Mouse (Mus musculus): ENCODE results near the gene Ddx39b. TPM values are rescaled to one million over a fixed set of nuclear protein-coding genes. Genes with fewer than 3 reads are reported as not detected.

Ddx39b gene
- polyA plus RNA-seq, 1 experiment from 2014 or later: 340 TPM

DNA sequence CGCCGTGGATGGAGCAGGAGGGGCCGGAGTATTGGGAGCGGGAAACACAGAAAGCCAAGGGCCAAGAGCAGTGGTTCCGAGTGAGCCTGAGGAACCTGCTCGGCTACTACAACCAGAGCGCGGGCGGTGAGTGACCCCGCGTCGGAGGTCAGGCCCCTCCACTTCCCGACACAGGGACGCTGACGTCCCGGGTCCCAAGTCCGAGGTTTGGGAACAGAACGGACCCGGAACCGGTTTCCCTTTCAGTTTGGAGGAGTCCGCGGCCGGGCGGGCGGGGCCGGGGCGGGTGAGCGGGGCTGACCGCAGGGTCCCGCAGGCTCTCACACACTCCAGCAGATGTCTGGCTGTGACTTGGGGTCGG lies 22.0 kb downstream of the Ddx39b start:
- H3K27me3 ChIP-seq (ENCODE audit: control insufficient read depth, insufficient read depth, low read length): no peaks in the 10 kb centered on the region; the same call in 1 of the 2 replicates
- H3K9me3 ChIP-seq (replicated peaks; ENCODE audit: control insufficient read depth, low read length): no peaks in the 10 kb centered on the region
- peak overlapping the region; percentile 73 for H3K4me3 ChIP-seq (replicated peaks; ENCODE audit: low read length)
- H3K4me1 ChIP-seq (ENCODE audit: control insufficient read depth, insufficient read depth, low read length): no peaks in the 10 kb centered on the region
- peak; percentile 18; the same call in 1 of the 2 replicates for ATAC-seq (ENCODE audit: insufficient read depth, low FRiP score)
- WGBS: under 1% methylated on average over 31 of the region's 31 CpGs
- H3K27ac ChIP-seq (ENCODE audit: low read length): no peak overlapping the region
- peak overlapping the region; percentile 98 for H3K4me2 ChIP-seq (ENCODE audit: low read depth, low read length)
- no peaks in the 10 kb centered on the region for H3K36me3 ChIP-seq (ENCODE audit: control insufficient read depth, insufficient read depth, low read length)
- peak overlapping the region; percentile 80 for H3K9ac ChIP-seq (ENCODE audit: low read length)

DNA sequence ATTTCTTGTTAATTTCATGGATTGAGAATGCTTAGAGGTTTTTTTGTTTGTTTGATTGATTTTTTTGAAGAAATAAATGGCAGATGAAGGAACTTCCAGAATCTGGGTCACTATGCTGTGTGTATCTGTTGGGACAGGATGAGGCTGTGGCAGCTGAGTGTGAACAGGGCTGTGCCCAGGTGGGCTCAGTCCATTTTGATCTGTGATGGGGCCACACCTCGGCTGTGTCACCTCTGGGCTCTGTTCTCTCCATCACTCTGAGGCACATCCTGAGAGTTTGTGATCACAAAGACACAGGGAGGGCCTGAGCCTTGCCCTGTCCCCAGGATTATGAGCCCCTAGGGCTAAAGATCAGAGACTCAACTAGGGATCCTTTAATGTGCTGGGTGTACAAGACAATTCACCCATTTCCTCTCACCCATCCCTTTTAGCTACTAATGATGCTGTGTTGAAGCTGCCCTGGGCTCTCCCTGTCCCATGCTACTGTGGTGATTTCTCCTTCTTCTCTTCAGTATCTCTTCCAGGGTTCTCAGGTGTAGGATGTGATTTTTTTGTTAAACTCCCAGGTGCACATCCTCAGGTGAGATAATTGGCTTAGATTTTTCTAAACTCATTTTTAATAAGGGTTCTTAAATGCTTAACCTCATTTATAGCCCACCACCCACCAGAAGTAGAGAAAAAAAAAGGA lies 26.0 kb downstream of the Ddx39b start:
- Histone ChIP-seq H3K27ac (ENCODE audit: low read length) (no peak overlapping the region), H3K4me2 (ENCODE audit: low read depth, low read length) (no peak overlapping the region), H3K4me3 (replicated peaks; ENCODE audit: low read length) (no peak overlapping the region), H3K36me3 (ENCODE audit: control insufficient read depth, insufficient read depth, low read length) (no peaks in the 10 kb centered on the region), H3K4me1 (ENCODE audit: control insufficient read depth, insufficient read depth, low read length) (no peaks in the 10 kb centered on the region), H3K27me3 (ENCODE audit: control insufficient read depth, insufficient read depth, low read length) (no peaks in the 10 kb centered on the region), H3K9ac (ENCODE audit: low read length) (no peak overlapping the region), H3K9me3 (replicated peaks; ENCODE audit: control insufficient read depth, low read length) (no peaks in the 10 kb centered on the region)
- 65% methylated on average over 1 of the region's 1 CpGs for WGBS
- ATAC-seq (ENCODE audit: insufficient read depth, low FRiP score): no peak

DNA sequence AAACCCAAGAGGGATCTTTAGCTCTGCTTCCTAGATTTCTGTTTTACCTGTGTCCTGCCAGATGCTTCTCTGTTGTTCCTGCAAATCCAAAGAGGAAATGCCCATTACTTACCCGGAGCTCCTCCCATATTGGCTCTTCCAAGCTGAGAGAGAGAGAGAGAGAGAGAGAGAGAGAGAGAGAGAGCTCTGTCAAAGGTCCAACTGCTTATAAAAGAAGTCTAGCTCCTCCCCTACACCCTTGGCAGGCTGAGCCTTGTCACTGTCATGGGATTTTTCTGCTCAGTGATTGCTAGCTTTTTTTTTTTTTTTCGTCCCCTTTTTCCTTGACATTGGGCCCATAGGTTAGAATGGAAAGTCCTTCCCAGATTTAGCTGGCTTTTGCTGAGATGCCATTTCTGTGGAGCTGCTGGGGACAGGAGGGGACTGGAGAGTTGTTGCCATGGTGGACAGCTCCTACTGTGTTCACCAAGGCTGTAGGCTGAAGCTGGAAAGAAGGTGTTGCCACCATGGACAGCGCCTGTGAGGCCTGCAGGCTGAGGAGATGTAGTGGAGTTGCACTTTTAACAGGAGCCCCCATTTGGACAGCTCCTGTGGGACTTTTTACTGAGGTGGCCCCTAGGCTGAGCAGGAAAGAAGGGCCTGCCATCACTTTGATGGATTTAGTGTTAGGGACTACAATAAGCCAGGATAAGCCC lies 28.3 kb downstream of the Ddx39b start:
- Histone ChIP-seq H3K4me3 (replicated peaks; ENCODE audit: low read length) (no peak overlapping the region), H3K36me3 (ENCODE audit: control insufficient read depth, insufficient read depth, low read length) (no peaks in the 10 kb centered on the region), H3K4me2 (ENCODE audit: low read depth, low read length) (no peak overlapping the region), H3K9ac (ENCODE audit: low read length) (no peak overlapping the region), H3K27ac (ENCODE audit: low read length) (no peak overlapping the region), H3K27me3 (ENCODE audit: control insufficient read depth, insufficient read depth, low read length) (no peaks in the 10 kb centered on the region), H3K9me3 (replicated peaks; ENCODE audit: control insufficient read depth, low read length) (no peaks in the 10 kb centered on the region), H3K4me1 (ENCODE audit: control insufficient read depth, insufficient read depth, low read length) (no peaks in the 10 kb centered on the region)
- 36% methylated on average over 3 of the region's 3 CpGs for WGBS
- peak; percentile 50; the same call in 1 of the 2 replicates for ATAC-seq (ENCODE audit: insufficient read depth, low FRiP score)

GRCm38 (mm10) chr17:35272249-35272648 lies 30.7 kb downstream of the Ddx39b start:
- no peak for ATAC-seq (ENCODE audit: insufficient read depth, low FRiP score)
- H3K27ac ChIP-seq (ENCODE audit: low read length): no peak overlapping the region
- no peaks in the 10 kb centered on the region for H3K9me3 ChIP-seq (replicated peaks; ENCODE audit: control insufficient read depth, low read length)
- H3K4me3 ChIP-seq (replicated peaks; ENCODE audit: low read length): no peak overlapping the region
- H3K9ac ChIP-seq (ENCODE audit: low read length): no peak overlapping the region
- no peaks in the 10 kb centered on the region for H3K36me3 ChIP-seq (ENCODE audit: control insufficient read depth, insufficient read depth, low read length)
- 76% methylated on average over 3 of the region's 3 CpGs for WGBS
- no peaks in the 10 kb centered on the region for H3K4me1 ChIP-seq (ENCODE audit: control insufficient read depth, insufficient read depth, low read length)
- H3K4me2 ChIP-seq (ENCODE audit: low read depth, low read length): no peak overlapping the region
- H3K27me3 ChIP-seq (ENCODE audit: control insufficient read depth, insufficient read depth, low read length): no peaks in the 10 kb centered on the region

DNA sequence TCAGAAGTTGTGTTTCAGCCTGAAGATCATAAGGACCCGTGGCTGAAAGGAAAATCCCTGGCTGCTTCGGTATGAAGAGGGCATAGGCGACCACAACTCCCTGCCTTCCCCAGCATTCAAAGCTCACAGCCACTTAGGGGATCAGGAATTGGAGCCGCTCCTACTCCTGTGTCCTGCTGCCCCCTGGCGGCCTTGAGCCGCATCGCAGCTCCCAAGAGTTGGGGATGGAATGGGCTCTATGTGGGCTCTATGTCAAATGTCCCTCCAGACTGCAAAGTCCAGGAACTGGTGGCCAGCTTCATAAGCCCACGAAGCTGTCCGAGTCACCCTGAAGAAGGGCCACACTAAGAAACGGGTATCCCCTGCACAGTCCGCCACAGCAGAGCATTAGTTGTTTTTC lies 33.2 kb downstream of the Ddx39b start:
- Histone ChIP-seq H3K4me1 (ENCODE audit: control insufficient read depth, insufficient read depth, low read length) (no peaks in the 10 kb centered on the region), H3K27ac (ENCODE audit: low read length) (no peak overlapping the region), H3K27me3 (ENCODE audit: control insufficient read depth, insufficient read depth, low read length) (no peaks in the 10 kb centered on the region), H3K9me3 (replicated peaks; ENCODE audit: control insufficient read depth, low read length) (no peaks in the 10 kb centered on the region), H3K4me3 (replicated peaks; ENCODE audit: low read length) (no peak overlapping the region), H3K36me3 (ENCODE audit: control insufficient read depth, insufficient read depth, low read length) (no peaks in the 10 kb centered on the region), H3K4me2 (ENCODE audit: low read depth, low read length) (no peak overlapping the region), H3K9ac (ENCODE audit: low read length) (no peak overlapping the region)
- peak; percentile 59; the same call in 1 of the 2 replicates for ATAC-seq (ENCODE audit: insufficient read depth, low FRiP score)
- 6% methylated on average over 11 of the region's 11 CpGs for WGBS

DNA sequence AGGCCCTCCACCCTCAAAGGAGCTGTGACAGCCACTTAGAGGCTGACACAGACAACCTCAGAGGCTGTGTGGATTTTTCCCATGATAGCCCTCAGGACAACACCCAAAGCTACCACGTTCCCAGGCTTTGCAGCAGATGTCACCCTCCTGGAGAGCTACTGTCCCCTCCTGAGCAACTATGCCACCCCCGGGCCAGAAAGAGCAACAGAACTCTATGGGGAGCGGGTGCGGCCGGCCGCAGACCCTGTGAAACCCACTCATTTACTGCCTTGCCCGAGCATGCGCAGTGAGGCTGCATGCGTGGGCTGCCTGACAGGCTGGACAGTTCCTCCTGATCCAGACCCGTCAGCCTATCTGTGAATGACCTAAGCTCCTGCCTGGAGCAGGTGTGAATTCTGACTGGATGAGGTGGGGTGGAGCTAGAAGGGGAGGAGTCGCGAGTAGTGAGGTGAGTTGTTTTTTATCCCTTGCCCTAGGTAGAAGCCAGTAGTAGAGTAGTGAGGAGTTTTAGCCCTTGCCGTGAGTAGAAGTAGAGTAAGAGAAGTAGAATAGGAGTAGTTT lies 34.8 kb downstream of the Ddx39b start:
- 15% methylated on average over 13 of the region's 13 CpGs for WGBS
- Histone ChIP-seq H3K4me1 (ENCODE audit: control insufficient read depth, insufficient read depth, low read length) (no peaks in the 10 kb centered on the region), H3K9me3 (replicated peaks; ENCODE audit: control insufficient read depth, low read length) (no peaks in the 10 kb centered on the region), H3K4me2 (ENCODE audit: low read depth, low read length) (no peak overlapping the region), H3K27ac (ENCODE audit: low read length) (no peak overlapping the region), H3K9ac (ENCODE audit: low read length) (no peak overlapping the region), H3K36me3 (ENCODE audit: control insufficient read depth, insufficient read depth, low read length) (no peaks in the 10 kb centered on the region), H3K27me3 (ENCODE audit: control insufficient read depth, insufficient read depth, low read length) (no peaks in the 10 kb centered on the region), H3K4me3 (replicated peaks; ENCODE audit: low read length) (no peak overlapping the region)
- no peak for ATAC-seq (ENCODE audit: insufficient read depth, low FRiP score)

- H3K9me3 ChIP-seq (replicated peaks; ENCODE audit: control insufficient read depth, low read length): no peaks in the 10 kb centered on the region
- H3K36me3 ChIP-seq (ENCODE audit: control insufficient read depth, insufficient read depth, low read length): no peaks in the 10 kb centered on the region
- 79% methylated on average over 8 of the region's 8 CpGs for WGBS
- no peak overlapping the region for H3K4me2 ChIP-seq (ENCODE audit: low read depth, low read length)
- H3K9ac ChIP-seq (ENCODE audit: low read length): no peak overlapping the region
- H3K27me3 ChIP-seq (ENCODE audit: control insufficient read depth, insufficient read depth, low read length): no peaks in the 10 kb centered on the region
- H3K4me1 ChIP-seq (ENCODE audit: control insufficient read depth, insufficient read depth, low read length): no peaks in the 10 kb centered on the region
- no peak for ATAC-seq (ENCODE audit: insufficient read depth, low FRiP score)
- H3K27ac ChIP-seq (ENCODE audit: low read length): no peak overlapping the region
- H3K4me3 ChIP-seq (replicated peaks; ENCODE audit: low read length): no peak overlapping the region
Measured at GRCm38 (mm10) chr17:35278049-35278448, 36.5 kb downstream of the Ddx39b start.

DNA sequence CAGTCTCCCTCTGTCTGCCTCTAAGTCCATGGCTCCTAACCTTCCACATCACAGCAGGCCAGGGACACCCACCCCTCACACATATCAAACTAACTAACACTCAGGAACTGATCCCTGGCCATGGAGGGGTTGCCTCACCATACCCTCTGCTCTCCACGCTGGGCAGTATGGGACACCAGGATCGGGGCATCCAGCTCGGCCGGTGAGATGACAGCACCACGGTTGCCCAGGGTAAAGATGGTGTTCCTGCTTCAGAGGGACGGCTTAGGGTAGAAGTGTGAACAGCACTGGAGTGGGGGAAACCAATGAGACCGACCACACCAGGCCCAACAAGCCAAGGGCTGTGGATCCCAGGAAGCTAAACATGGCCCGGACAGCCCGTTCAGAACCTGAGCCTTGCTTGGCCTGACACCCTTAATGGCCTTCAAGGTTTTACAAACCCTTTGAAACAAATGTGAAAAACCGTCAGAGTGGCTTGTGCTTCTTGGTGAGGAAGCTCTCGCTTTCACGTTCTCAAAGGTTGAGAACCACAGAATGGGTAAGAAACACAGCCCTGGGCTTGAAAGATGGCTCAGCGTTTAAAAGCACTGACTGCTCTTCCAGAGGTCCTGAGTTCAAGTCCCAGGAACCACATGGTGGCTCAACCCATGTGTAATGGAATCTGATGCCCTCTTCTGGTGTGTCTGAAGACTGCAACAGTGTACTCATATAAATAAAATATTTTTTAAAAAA lies 37.6 kb downstream of the Ddx39b start:
- Histone ChIP-seq H3K27me3 (ENCODE audit: control insufficient read depth, insufficient read depth, low read length) (no peaks in the 10 kb centered on the region), H3K27ac (ENCODE audit: low read length) (no peak overlapping the region), H3K9me3 (replicated peaks; ENCODE audit: control insufficient read depth, low read length) (no peaks in the 10 kb centered on the region), H3K4me2 (ENCODE audit: low read depth, low read length) (no peak overlapping the region), H3K9ac (ENCODE audit: low read length) (no peak overlapping the region), H3K36me3 (ENCODE audit: control insufficient read depth, insufficient read depth, low read length) (no peaks in the 10 kb centered on the region), H3K4me3 (replicated peaks; ENCODE audit: low read length) (no peak overlapping the region), H3K4me1 (ENCODE audit: control insufficient read depth, insufficient read depth, low read length) (no peaks in the 10 kb centered on the region)
- WGBS: 86% methylated on average over 13 of the region's 13 CpGs
- no peak for ATAC-seq (ENCODE audit: insufficient read depth, low FRiP score)

DNA sequence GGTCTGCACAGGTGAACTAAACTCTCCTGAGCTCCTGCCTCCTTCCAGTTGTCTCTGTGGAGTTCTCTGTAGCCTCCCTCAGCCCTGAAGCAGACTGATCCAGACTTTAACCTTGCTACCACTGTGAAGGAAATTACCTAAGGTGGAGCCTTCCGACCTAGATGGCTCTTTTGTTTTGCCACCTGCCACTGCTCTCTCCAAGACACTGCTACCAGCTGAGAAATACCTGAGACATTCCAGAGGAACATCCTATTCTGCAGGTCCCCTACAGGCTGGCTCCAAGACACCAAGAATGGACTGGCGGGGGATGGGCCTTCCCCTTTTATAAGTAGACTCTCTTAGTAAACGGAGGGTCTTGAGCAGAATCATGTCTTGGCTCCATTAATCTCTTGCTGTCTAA lies 38.7 kb downstream of the Ddx39b start:
- no peaks in the 10 kb centered on the region for H3K9me3 ChIP-seq (replicated peaks; ENCODE audit: control insufficient read depth, low read length)
- no peak overlapping the region for H3K4me3 ChIP-seq (replicated peaks; ENCODE audit: low read length)
- H3K4me1 ChIP-seq (ENCODE audit: control insufficient read depth, insufficient read depth, low read length): no peaks in the 10 kb centered on the region
- no peaks in the 10 kb centered on the region for H3K36me3 ChIP-seq (ENCODE audit: control insufficient read depth, insufficient read depth, low read length)
- H3K9ac ChIP-seq (ENCODE audit: low read length): no peak overlapping the region
- H3K27ac ChIP-seq (ENCODE audit: low read length): no peak overlapping the region
- no peaks in the 10 kb centered on the region for H3K27me3 ChIP-seq (ENCODE audit: control insufficient read depth, insufficient read depth, low read length)
- no peak overlapping the region for H3K4me2 ChIP-seq (ENCODE audit: low read depth, low read length)
- WGBS: 69% methylated on average over 3 of the region's 3 CpGs
- no peak for ATAC-seq (ENCODE audit: insufficient read depth, low FRiP score)

Measured in stomach, embryonic 16.5 days (tissue).